19 mouse cellular contexts compared by ENCODE assay signal in the genomic region with DNA sequence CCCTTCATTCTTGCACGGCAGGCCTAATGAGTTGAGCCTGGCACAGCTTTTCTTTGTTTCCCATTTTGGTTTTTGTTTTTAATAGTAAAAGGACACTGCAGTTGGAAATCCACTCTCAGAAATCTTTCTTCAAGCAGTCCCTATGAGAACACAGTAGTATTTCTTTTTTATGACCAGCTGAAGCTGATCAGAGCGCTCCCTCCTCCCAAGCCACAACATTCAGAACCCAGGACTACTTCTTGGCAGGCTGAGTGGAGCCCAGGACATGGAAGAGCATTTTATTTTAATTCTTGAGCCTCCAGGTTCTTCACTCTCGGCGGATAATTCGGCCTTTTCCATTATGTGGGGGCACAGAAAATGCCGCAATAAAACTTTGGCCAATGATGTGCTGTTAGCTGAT.
A peak's percentile ranks its signal among the peaks of the same experiment; 100 is the strongest.
DNase-seq lines count a peak whose midpoint lies in the region; ATAC-seq and TF ChIP-seq lines count a peak whose summit lies in the region.
"Had no signal": no experiment of that assay in that cellular context is flagged by ENCODE, and none has a peak within 500 bp of the region (broad histone marks: within the 10 kb centered on the region; RNA-seq: fewer than 3 reads in every experiment).

No protein-coding gene starts in this region.

- H3K4me2 ChIP-seq in kidney, embryonic 14.5 days (replicated peaks; ENCODE audit: low read depth, low read length), result no peak overlapping the region
- no peak overlapping the region for H3K4me2 ChIP-seq in neural tube, embryonic 13.5 days
- H3K4me2 ChIP-seq in limb, embryonic 14.5 days (replicated peaks; ENCODE audit: low read depth, low read length, severe bottlenecking), result no peak overlapping the region
- H3K4me2 ChIP-seq: heart, embryonic 12.5 days; hindbrain, embryonic 15.5 days; liver, embryonic 15.5 days; midbrain, embryonic 12.5 days had no signal

- ATAC-seq in kidney, embryonic 14.5 days (ENCODE audit: low FRiP score, low TSS enrichment), result peak; percentile 81
- no peak for ATAC-seq in neural tube, embryonic 13.5 days (ENCODE audit: low read depth)
- peak; percentile 88 for ATAC-seq in limb, embryonic 14.5 days (ENCODE audit: low FRiP score, low read depth)
- ATAC-seq: forebrain, embryonic 16.5 days; intestine, embryonic 16.5 days had no signal

- H3K27me3 ChIP-seq in kidney, embryonic 14.5 days (ENCODE audit: control insufficient read depth, insufficient read depth, low read length), result no peaks in the 10 kb centered on the region
- H3K27me3 ChIP-seq in neural tube, embryonic 13.5 days, result no peaks in the 10 kb centered on the region
- no peaks in the 10 kb centered on the region for H3K27me3 ChIP-seq in limb, embryonic 14.5 days (ENCODE audit: control insufficient read depth, insufficient read depth, low read length)
- H3K27me3 ChIP-seq in cerebellum, adult 2 months (ENCODE audit: control insufficient read depth, insufficient read depth, low read length), result no peaks in the 10 kb centered on the region
- H3K27me3 ChIP-seq: heart, embryonic 12.5 days; hindbrain, embryonic 15.5 days; liver, embryonic 15.5 days; midbrain, embryonic 12.5 days had no signal

- 50% methylated on average over 6 of the region's 6 CpGs for WGBS in kidney, embryonic 14.5 days
- 76% methylated on average over 6 of the region's 6 CpGs for whole genome bisulfite sequencing in neural tube, embryonic 13.5 days
- 31% methylated on average over 6 of the region's 6 CpGs for WGBS in limb, embryonic 14.5 days
- WGBS in cerebellum, adult 2 months, result 78% methylated on average over 6 of the region's 6 CpGs

- peak overlapping the region; percentile 0; the same call in 1 of the 2 replicates for H3K27ac ChIP-seq in kidney, embryonic 14.5 days (ENCODE audit: low read depth, low read length)
- 0 out of 2 replicates have a peak overlapping the region, but pooled peaks have one; percentile 13 for H3K27ac ChIP-seq in neural tube, embryonic 13.5 days (replicated peaks)
- H3K27ac ChIP-seq in limb, embryonic 14.5 days (replicated peaks; ENCODE audit: low read depth, low read length), result peak overlapping the region; percentile 45
- H3K27ac ChIP-seq in cerebellum, adult 2 months (ENCODE audit: insufficient read depth, low read length), result no peak overlapping the region
- H3K27ac ChIP-seq: hindbrain, embryonic 15.5 days; left cerebral cortex, adult 2 months; liver, embryonic 15.5 days; midbrain, embryonic 12.5 days had no signal

- no peaks in the 10 kb centered on the region for H3K36me3 ChIP-seq in kidney, embryonic 14.5 days (ENCODE audit: control insufficient read depth, insufficient read depth, low read length)
- H3K36me3 ChIP-seq in neural tube, embryonic 13.5 days, result no peaks in the 10 kb centered on the region
- no peaks in the 10 kb centered on the region; the same call in 1 of the 2 replicates for H3K36me3 ChIP-seq in limb, embryonic 14.5 days (ENCODE audit: control insufficient read depth, insufficient read depth, low read length)
- H3K36me3 ChIP-seq: heart, embryonic 12.5 days; hindbrain, embryonic 15.5 days; liver, embryonic 15.5 days; midbrain, embryonic 12.5 days had no signal

- TF ChIP-seq POLR2A in limb, embryonic 14.5 days (IDR thresholded peaks at IDR 0.05; ENCODE audit: borderline replicate concordance, extremely low read depth, insufficient read depth, insufficient read length), result no peak
- no peak for TF ChIP-seq POLR2A in cerebellum, adult 2 months (IDR thresholded peaks at IDR 0.05; ENCODE audit: borderline replicate concordance, insufficient read depth, low read length)

- no peak overlapping the region for H3K4me3 ChIP-seq in kidney, embryonic 14.5 days (ENCODE audit: low read length)
- H3K4me3 ChIP-seq in neural tube, embryonic 13.5 days, result no peak overlapping the region
- H3K4me3 ChIP-seq in limb, embryonic 14.5 days (replicated peaks; ENCODE audit: low read length), result no peak overlapping the region
- H3K4me3 ChIP-seq in cerebellum, adult 2 months (replicated peaks; ENCODE audit: insufficient read depth, low read depth, low read length), result no peak overlapping the region
- H3K4me3 ChIP-seq: heart, embryonic 12.5 days; hindbrain, embryonic 15.5 days; left cerebral cortex, adult 2 months; liver, embryonic 15.5 days; midbrain, embryonic 12.5 days had no signal

- no peaks in the 10 kb centered on the region; the same call in 1 of the 2 replicates for H3K9me3 ChIP-seq in kidney, embryonic 14.5 days (ENCODE audit: control insufficient read depth, low read length)
- H3K9me3 ChIP-seq in neural tube, embryonic 13.5 days, result no peaks in the 10 kb centered on the region
- no peaks in the 10 kb centered on the region for H3K9me3 ChIP-seq in limb, embryonic 14.5 days (ENCODE audit: control insufficient read depth, low read length)
- H3K9me3 ChIP-seq: hindbrain, embryonic 15.5 days; liver, embryonic 15.5 days; midbrain, embryonic 12.5 days had no signal

- no peak overlapping the region for H3K9ac ChIP-seq in kidney, embryonic 14.5 days (ENCODE audit: low read depth, low read length)
- no peak overlapping the region for H3K9ac ChIP-seq in neural tube, embryonic 13.5 days
- no peak overlapping the region for H3K9ac ChIP-seq in limb, embryonic 14.5 days (ENCODE audit: low read depth, low read length, severe bottlenecking)
- H3K9ac ChIP-seq: heart, embryonic 12.5 days; hindbrain, embryonic 15.5 days; liver, embryonic 15.5 days; midbrain, embryonic 12.5 days had no signal

- H3K4me1 ChIP-seq in kidney, embryonic 14.5 days (ENCODE audit: control insufficient read depth, insufficient read depth, low read length), result peaks cover 6% of the 10 kb centered on the region; the same call in 1 of the 2 replicates
- H3K4me1 ChIP-seq in neural tube, embryonic 13.5 days (replicated peaks), result peaks cover 10% of the 10 kb centered on the region
- H3K4me1 ChIP-seq in limb, embryonic 14.5 days (ENCODE audit: control insufficient read depth, insufficient read depth, low read length), result peaks cover 24% of the 10 kb centered on the region
- H3K4me1 ChIP-seq in cerebellum, adult 2 months (ENCODE audit: control insufficient read depth, insufficient read depth, low read length), result peaks cover 3% of the 10 kb centered on the region; the same call in 1 of the 2 replicates
- H3K4me1 ChIP-seq: liver, embryonic 15.5 days; midbrain, embryonic 12.5 days had no signal

- no peak for TF ChIP-seq CTCF in cerebellum, adult 2 months (IDR thresholded peaks at IDR 0.05; ENCODE audit: borderline replicate concordance, insufficient read depth, low read depth, low read length)

- DNase-seq in kidney, adult 11 months, result no peak
- no peak for DNase-seq in neural tube, embryonic 10.5 days (ENCODE audit: extremely low spot score, low spot score)
- peak; percentile 71 for DNase-seq in limb, embryonic 14.5 days (ENCODE audit: low spot score)
- DNase-seq in right cerebral cortex, adult 2 months (ENCODE audit: low spot score in 2 of 2), result no peak
- DNase-seq in cerebellum, adult 2 months, result no peak
- DNase-seq: cerebellum, adult 8-10 months; layer of hippocampus, adult 9-11 months; right cerebral cortex, postnatal 14 days; spleen, adult 18-20 months; thymus, adult 18-20 months had no signal
